Mouse (Mus musculus): ENCODE measurements at regions not wholly inside any gene's neighbourhood (a gene's known extent, or its start where the extent isn't known, plus 50 kb on each side); places are given as distances from the start of the nearest gene placed in this dataset.
A peak's percentile ranks its signal among the peaks of the same experiment; 100 is the strongest.

DNA sequence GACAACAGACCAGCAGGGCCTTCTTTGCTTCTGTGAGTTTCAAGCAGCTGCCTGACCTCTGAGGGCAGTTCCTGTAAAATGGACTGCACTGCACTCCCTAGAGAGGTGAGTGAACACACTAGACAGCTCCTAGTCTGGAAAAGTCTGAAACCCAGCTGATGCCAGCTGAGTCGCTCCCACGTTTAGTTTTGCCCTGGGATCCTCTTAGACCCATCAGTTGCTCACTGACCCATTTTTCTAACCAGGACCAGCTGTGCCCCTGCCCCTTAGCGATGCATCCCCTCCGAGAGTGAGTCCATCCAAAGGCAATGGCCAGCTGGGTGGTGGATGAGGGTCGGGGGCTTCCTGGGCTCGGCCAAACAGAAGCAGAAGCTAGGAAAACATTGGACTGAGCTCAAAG lies 62.2 kb upstream of the Top1 start:
- no peak for DNase-seq (ENCODE audit: low read depth, low spot score)

GRCm38 (mm10) chr2:160584568-160584967 lies 61.1 kb upstream of the Top1 start:
- no peak for DNase-seq (ENCODE audit: low read depth, low spot score)

DNA sequence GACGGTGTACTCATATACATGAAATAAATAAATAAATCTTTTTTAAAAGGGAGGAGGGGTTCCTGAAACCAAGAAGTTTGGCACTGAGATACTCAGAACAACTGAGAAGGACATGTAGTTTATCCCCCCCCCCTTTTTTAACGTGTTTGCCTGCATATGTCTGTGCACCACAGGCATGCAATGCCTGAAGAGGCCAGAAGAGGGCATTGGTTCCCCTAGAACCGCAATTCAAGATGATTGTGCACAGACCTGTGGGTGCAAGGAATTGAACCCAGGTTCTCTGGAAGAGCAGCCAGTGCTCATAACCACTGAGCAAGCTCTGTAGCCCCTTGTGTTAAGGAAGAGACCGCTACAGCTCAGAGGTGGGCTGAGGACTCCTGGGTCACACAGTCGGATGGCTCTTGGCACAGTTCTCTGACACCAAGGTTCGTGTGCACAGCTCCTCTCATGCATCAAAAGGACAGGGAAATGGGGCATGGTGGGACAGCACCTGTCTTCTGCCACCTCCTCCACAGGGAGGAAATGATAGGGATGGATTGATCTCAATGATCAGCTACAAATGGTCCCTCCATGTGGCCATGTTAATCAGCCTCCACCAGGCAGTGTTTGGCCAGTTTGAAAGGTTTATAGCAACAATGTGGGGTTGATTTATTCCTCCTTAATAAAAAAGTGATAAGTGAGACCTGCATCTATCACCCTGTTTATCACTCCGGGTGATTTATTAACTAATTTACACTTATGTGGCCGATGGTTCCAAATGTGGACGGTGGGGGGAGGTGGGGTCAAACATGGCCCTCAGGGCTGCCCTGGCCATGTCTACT lies 58.5 kb upstream of the Top1 start:
- peak; percentile 73 for DNase-seq (ENCODE audit: low read depth, low spot score)

- DNase-seq (ENCODE audit: low read depth, low spot score) = no peak
Measured at GRCm38 (mm10) chr2:160588401-160588800, 57.3 kb upstream of the Top1 start.

GRCm38 (mm10) chr2:160590209-160590910 lies 55.3 kb upstream of the Top1 start:
- no peak for DNase-seq (ENCODE audit: low read depth, low spot score)

DNA sequence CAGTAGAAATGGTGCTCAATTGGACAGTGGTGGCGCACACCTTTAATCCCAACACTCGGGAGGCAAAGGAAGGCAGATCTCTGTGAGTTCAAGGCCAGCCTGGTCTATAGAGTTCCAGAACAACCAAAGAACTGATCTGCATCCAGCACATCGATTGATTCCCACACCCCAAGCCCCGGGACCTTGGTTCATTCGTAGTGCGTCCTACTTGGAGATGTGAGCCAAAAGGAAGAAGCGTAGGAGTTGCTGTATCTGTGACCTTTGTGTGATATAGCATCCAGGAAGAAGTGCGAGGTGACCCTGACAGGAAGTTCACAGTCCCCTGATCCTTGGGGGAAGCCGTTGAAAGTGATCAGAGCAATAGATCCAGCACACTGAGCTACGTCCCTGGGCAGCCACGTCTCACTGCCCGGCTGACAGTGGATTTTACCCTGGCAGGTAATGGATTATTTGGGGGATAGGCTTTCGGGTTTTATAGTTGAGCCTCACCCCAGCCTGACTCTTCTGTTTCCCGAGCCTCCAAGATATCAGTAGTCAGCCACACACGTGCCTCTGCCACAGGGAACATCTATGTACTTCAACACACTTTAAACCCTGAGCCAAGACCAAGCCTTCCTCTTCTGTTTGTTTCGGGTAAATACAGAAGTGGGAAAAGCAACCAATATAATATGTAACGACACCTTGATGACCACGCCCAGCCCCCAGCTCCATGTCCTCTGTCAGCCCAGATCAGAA lies 54.1 kb upstream of the Top1 start:
- DNase-seq (ENCODE audit: low read depth, low spot score) = no peak

DNA sequence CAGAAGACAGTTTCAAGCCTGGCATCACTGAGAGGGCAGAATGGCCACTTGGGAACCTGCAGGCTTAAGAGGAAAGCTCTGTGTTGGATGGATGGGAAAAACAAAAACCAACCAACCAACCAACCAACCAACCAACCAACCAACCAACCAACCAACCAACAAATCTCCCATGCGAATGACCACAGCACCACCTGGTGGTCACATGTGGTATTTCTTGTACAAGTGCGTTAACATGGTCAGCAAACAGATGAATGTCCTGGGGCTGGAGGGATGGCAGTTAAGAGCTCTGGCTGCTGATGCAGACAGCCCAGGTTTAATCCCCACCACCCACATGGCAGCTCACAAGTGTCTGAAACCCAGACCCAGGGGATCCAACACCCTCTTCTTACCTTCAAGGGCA lies 52.7 kb upstream of the Top1 start:
- peak; percentile 68 for DNase-seq (ENCODE audit: low read depth, low spot score)

Measured in ZHBTc4 (cell line).